ENCODE assay signal across 9 mouse cellular contexts in genomic region chr3:144362472-144362871, GRCm38 (mm10).
DNase-seq lines count a peak whose midpoint lies in the region; ATAC-seq and TF ChIP-seq lines count a peak whose summit lies in the region.
"Had no signal": no experiment of that assay in that cellular context is flagged by ENCODE, and none has a peak within 500 bp of the region (broad histone marks: within the 10 kb centered on the region; RNA-seq: fewer than 3 reads in every experiment).

No protein-coding gene starts in this region.

- no peak for TF ChIP-seq EP300 in heart, adult 2 months (IDR thresholded peaks at IDR 0.05; ENCODE audit: insufficient read depth, low read depth, low read length)

- H3K79me2 ChIP-seq in heart, adult 2 months (replicated peaks; ENCODE audit: control insufficient read depth, insufficient read depth, low read length), result no peaks in the 10 kb centered on the region

- 62% methylated on average over 10 of the region's 10 CpGs for WGBS in heart, adult 2 months

- no peaks in the 10 kb centered on the region for H3K27me3 ChIP-seq in heart, adult 2 months (ENCODE audit: control insufficient read depth, insufficient read depth, low read length)
- H3K27me3 ChIP-seq: limb, embryonic 12.5 days had no signal

- H3K27ac ChIP-seq in heart, adult 2 months, result no peak overlapping the region
- H3K27ac ChIP-seq: limb, embryonic 12.5 days had no signal

- H3K4me3 ChIP-seq in heart, adult 2 months, result no peak overlapping the region
- H3K4me3 ChIP-seq: limb, embryonic 12.5 days had no signal

- DNase-seq in heart, adult 2 months, result peak; percentile 28 to 49
- DNase-seq in heart, adult 8-10 months (ENCODE audit: low spot score), result no peak
- peak; percentile 11 to 27 for DNase-seq in urinary bladder, adult 18-20 months (ENCODE audit: low spot score in 2 of 2)
- DNase-seq in urinary bladder, postnatal 4 days (ENCODE audit: low spot score in 2 of 2), result no peak
- DNase-seq in gastrocnemius, postnatal 14 days, result peak; percentile 43
- DNase-seq in embryo, embryonic 11 days, result no peak

- TF ChIP-seq CTCF in heart, adult 2 months (IDR thresholded peaks at IDR 0.05), result peak; percentile 64

- no peaks in the 10 kb centered on the region for H3K36me3 ChIP-seq in heart, adult 2 months (ENCODE audit: control insufficient read depth, insufficient read depth, low read length)
- H3K36me3 ChIP-seq: limb, embryonic 12.5 days had no signal

- intact Hi-C loops in heart, adult 2 months (cut with DNase I), result loop anchor here (1.0 kb wide), 1 partner anchor 37 kb away; no protein-coding TSS in a partner anchor
- intact Hi-C loops in gastrocnemius, postnatal 14 days (cut with DNase I; ENCODE audit: low total_unique reads), result no loop called here

- ATAC-seq in megakaryocyte-erythroid progenitor cell, adult 5-6 weeks (replicated peaks; ENCODE audit: low FRiP score, low TSS enrichment, poor library complexity, severe bottlenecking), result peak; percentile 82
- no peak for ATAC-seq in monocyte, adult 5-6 weeks (replicated peaks; ENCODE audit: insufficient number of reproducible peaks, low FRiP score, low TSS enrichment, poor library complexity, severe bottlenecking)

- no peak for TF ChIP-seq POLR2A in heart, adult 2 months (IDR thresholded peaks at IDR 0.05; ENCODE audit: insufficient read depth, low read depth, low read length)

- no peak overlapping the region for H3K9ac ChIP-seq in heart, adult 2 months (ENCODE audit: low read depth, low read length)
- H3K9ac ChIP-seq: limb, embryonic 12.5 days had no signal

- no peaks in the 10 kb centered on the region for H3K4me1 ChIP-seq in heart, adult 2 months (ENCODE audit: control insufficient read depth, insufficient read depth, low read length)

Comparison
In these comparisons a context has a peak if more than half of its experiments do, and no peak if none do; other contexts are left out.
1. DNase-seq: peak in heart, adult 2 months (2 of 2), urinary bladder, adult 18-20 months (2 of 2) and gastrocnemius, postnatal 14 days (single experiment); none in heart, adult 8-10 months (single experiment), urinary bladder, postnatal 4 days (0 of 2) and embryo, embryonic 11 days (single experiment).